Mouse (Mus musculus) bone marrow macrophage, adult 2 months (primary cell): Measurements from ENCODE around the gene Acoxl.

Source experiments
- CTCF ChIP-seq: IDR thresholded peaks from 2 replicates; pipeline ENCODE4 v1.5.1; 2012; ENCODE audit warnings: low read depth, mild to moderate bottlenecking, low read length, moderate library complexity
- POLR2A ChIP-seq: IDR thresholded peaks from 2 replicates; pipeline ENCODE4 v1.6.1; 2012; ENCODE audit warnings: mild to moderate bottlenecking, low read depth, low read length, borderline replicate concordance

DNA sequence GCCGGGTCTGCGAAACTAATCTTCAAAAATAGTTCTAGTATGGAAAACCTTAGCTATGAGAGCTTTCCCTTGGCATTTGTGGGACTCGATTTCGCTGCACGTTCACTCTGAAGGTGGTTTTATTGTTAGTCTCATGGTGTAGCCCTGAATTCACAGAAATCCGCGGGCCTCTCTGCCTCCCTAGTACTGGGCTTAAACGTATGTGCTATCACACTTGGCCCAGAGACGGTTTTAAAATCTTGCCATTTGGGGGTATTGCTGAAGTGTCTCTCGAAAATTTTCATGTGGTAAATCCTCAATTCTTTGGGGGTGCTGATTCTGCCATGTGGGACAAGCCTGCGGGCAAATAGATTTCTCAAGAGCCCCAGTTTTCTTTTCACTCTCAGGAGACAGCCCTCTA lies 49.5 kb upstream of the Acoxl start:
- TF ChIP-seq POLR2A (no peak), CTCF (no peak)
